Mouse (Mus musculus) limb, embryonic 14.5 days (tissue): ENCODE results near the gene Taf11. TPM values are rescaled to one million over a fixed set of nuclear protein-coding genes. Genes with fewer than 3 reads are reported as not detected.

Source experiments
- ATAC-seq: fragments of 200-750 bp; cut with Nextera tagmentation; 2 replicates; pipeline ENCODE4 v1.8.0; 2017; ENCODE audit warnings: low read depth, moderate number of reproducible peaks, moderate TSS enrichment; ENCODE audit not compliant: low FRiP score
- DNase-seq: peaks from one replicate; pipeline ENCODE4 v3.0.0-alpha.2; 2015; ENCODE audit warnings: low spot score
- H3K27ac ChIP-seq: fragments of 300-500 bp; sonication (generic); replicated peaks from 2 replicates; pipeline ENCODE4 v1.5.1; 2014; ENCODE audit warnings: low read depth, mild to moderate bottlenecking, low read length, moderate library complexity, mixed read lengths
- H3K27me3 ChIP-seq: fragments of 300-500 bp; sonication (generic); 2 replicates; pipeline ENCODE4 v1.6.1; 2014; ENCODE audit warnings: low read length, mixed read lengths; ENCODE audit not compliant: control insufficient read depth, insufficient read depth
- H3K36me3 ChIP-seq: fragments of 300-500 bp; sonication (generic); 2 replicates; pipeline ENCODE4 v1.6.1; 2014; ENCODE audit warnings: mild to moderate bottlenecking, low read length, moderate library complexity, mixed read lengths; ENCODE audit not compliant: control insufficient read depth, insufficient read depth
- H3K4me1 ChIP-seq: fragments of 300-500 bp; sonication (generic); 2 replicates; pipeline ENCODE4 v1.6.1; 2014; ENCODE audit warnings: antibody characterized with exemption, low read length, mixed read lengths; ENCODE audit not compliant: control insufficient read depth, insufficient read depth
- H3K4me2 ChIP-seq: fragments of 300-500 bp; sonication (generic); replicated peaks from 2 replicates; pipeline ENCODE4 v1.6.1; 2014; ENCODE audit warnings: low read depth, mild to moderate bottlenecking, low read length, moderate library complexity; ENCODE audit not compliant: severe bottlenecking
- H3K4me3 ChIP-seq: fragments of 300-500 bp; sonication (generic); replicated peaks from 2 replicates; pipeline ENCODE4 v1.5.1; 2014; ENCODE audit warnings: low read length
- H3K9ac ChIP-seq: fragments of 300-500 bp; sonication (generic); 2 replicates; pipeline ENCODE4 v1.6.1; 2014; ENCODE audit warnings: mild to moderate bottlenecking, low read depth, low read length, moderate library complexity; ENCODE audit not compliant: severe bottlenecking
- H3K9me3 ChIP-seq: fragments of 300-500 bp; sonication (generic); 2 replicates; pipeline ENCODE4 v1.6.1; 2016; ENCODE audit warnings: low read length; ENCODE audit not compliant: control insufficient read depth
- POLR2A ChIP-seq: fragments of 200-500 bp; IDR thresholded peaks from 2 replicates; pipeline ENCODE4 v1.8.0; 2012; ENCODE audit warnings: inconsistent platforms, mild to moderate bottlenecking, moderate library complexity, borderline replicate concordance; ENCODE audit not compliant: insufficient read depth, insufficient read length; ENCODE audit errors: extremely low read depth
- WGBS: fragments of 180-500 bp; shearing (Covaris S2); extraction: QIAGEN DNeasy Blood & Tissue Kit; methylation state at CpG from one replicate; pipeline ENCODE4 v1.1.7; 2014; 5-methylcytosine and 5-hydroxymethylcytosine counted together
- polyA plus RNA-seq, 2 experiments: library from polyadenylated mRNA; depleted of rRNA in 1 of 2; stranded (reverse) in 1 of 2; unstranded in 1 of 2; fragments of >200 nt; fragmentation: Nextera tagmentation in 1 of 2; extraction: Ambion mirVana in 1 of 2; gene quantifications; 2 replicates each; pipeline versions ENCODE4 v1.2.1 to v1.2.3; 2012 to 2014

The Taf11 gene
- polyA plus RNA-seq (2012; rRNA removed) (36.4 and 43.1 TPM in 2 replicates), polyA plus RNA-seq (2014; fragmentation: Nextera tagmentation; extraction: Ambion mirVana) (65.2 and 70.4 TPM in 2 replicates)

DNA sequence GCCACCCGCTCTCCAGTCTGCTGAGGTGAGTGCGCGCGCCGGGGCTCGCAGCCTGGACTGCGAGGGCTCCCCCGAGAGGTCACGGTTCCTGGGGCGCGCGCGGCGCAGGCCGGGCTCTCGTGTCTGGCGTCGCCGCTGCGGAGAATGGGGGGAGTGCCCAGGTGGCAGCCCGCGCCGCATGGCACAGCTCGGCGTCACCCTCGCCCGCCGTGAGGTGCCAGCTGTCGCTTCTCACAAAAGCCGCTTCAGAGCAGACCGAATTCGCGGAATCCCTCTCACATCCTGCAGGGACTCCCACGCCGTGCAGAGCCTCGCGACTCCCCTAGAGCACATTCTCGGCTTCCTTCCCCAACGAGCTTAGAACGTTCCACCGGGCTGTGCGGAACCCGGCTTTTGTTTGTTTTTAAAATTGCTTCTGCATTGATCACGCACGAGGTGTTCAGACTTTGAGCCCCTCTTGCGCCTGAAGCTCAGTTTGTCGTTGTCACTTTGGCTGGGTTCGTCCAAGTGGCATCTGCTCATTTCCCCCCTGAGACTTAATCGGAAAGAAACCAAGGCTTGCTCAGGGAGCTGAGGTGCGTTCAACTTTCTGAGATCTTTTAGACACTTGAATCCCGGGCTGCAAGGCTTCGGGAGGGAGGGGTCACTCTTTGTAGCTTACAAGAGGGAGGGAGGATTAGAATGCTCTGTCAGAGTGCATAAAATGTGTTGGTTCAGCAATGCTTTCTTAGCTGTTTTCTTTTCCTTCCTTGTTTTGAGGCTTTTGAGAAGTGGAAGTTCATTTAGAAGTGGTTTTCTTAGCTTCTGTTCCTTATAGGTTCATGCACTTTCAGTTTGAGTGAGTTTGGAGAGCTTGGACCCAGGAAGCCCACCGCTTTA is at the start of gene Taf11:
Taf11 (minus strand) TSS at position 223 of the 879 bp plus-strand sequence.
- WGBS: 3% methylated on average over 30 of the region's 53 CpGs
- Histone ChIP-seq H3K4me2 (peak within 1 kb of the TSS; percentile 71), H3K4me3 (peak within 1 kb of the TSS; percentile 96), H3K9ac (peak within 1 kb of the TSS; percentile 85), H3K27ac (peak within 1 kb of the TSS; percentile 89), H3K27me3 (no peaks in the 10 kb centered on the region), H3K36me3 (peaks cover 6% of the 10 kb centered on the region; the same call in 1 of the 2 replicates), H3K9me3 (no peaks in the 10 kb centered on the region), H3K4me1 (peaks cover 17% of the 10 kb centered on the region)
- no peak for TF ChIP-seq POLR2A
- ATAC-seq: no peak; the same call in 1 of the 2 replicates
- peak; percentile 18 for DNase-seq

DNA sequence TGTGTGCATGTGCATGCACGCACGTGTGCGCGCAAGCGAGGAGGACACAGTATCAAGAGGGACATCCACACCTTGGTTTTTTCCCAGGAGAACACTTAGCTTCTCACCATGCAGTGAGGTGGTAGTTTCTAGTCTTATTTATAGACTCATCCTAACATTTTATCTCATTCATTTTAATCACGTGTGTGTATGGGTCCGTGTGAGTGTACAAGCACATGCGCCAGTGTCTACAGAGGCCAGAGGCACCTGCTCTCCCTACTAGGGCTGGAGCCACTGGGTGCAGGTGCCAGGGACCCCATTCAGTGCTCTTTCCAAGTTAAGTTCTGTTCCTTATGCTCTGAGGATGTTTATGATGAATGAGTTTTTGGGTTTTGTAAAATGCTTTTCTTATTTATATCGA is 48.0 kb upstream of the Taf11 start:
- no peak overlapping the region for H3K4me2 ChIP-seq
- DNase-seq: no peak
- H3K4me1 ChIP-seq: peaks cover 8% of the 10 kb centered on the region
- H3K36me3 ChIP-seq: no peaks in the 10 kb centered on the region
- H3K27ac ChIP-seq: no peak overlapping the region
- 95% methylated on average over 9 of the region's 9 CpGs for WGBS
- no peak for ATAC-seq
- TF ChIP-seq POLR2A: no peak
- no peaks in the 10 kb centered on the region for H3K27me3 ChIP-seq
- H3K4me3 ChIP-seq: no peak overlapping the region
- no peak overlapping the region for H3K9ac ChIP-seq
- no peaks in the 10 kb centered on the region for H3K9me3 ChIP-seq

DNA sequence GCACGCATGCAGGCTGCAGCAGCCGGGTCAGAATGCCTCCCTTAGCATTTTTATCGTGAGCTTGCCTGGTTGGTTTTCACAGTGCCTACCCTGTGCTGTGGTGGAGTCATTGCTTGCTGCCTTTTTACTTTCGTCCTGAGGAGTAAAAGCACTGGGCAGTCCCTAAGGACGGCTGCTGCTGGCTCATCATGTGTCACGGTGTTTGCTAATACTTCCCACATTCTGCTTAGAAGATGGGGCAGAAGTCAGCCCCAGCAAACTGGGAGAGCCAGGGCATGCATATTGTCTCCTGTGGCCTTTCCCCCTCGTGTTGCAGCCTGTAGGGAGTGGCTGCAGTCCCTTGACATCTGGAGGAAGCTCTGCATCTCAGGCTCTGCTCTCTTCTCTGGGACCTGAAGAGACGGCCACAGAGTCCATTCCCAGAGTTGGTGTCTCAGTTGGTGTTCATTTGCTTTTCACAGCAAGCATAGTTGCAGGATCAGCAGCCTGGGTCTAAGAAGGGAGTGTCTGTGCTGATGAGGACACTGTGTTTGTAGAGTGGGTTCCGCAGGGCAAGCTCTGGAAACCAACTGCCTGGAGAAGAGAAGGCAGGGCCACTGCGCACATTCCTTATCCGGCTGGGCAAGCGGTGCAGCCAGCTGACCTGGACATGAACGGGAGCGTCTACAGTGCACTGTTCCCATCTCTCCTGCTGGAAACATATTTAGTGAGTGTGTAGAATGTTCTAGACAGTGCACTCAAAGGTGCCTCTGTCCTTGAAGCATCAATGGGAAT is 45.2 kb upstream of the Taf11 start:
- DNase-seq (no peak), ATAC-seq (no peak)
- Histone ChIP-seq H3K27me3 (no peaks in the 10 kb centered on the region), H3K9me3 (no peaks in the 10 kb centered on the region), H3K9ac (no peak overlapping the region), H3K4me3 (no peak overlapping the region), H3K36me3 (no peaks in the 10 kb centered on the region), H3K27ac (no peak overlapping the region), H3K4me1 (no peaks in the 10 kb centered on the region), H3K4me2 (no peak overlapping the region)
- 67% methylated on average over 14 of the region's 14 CpGs for whole genome bisulfite sequencing
- TF ChIP-seq POLR2A: no peak

DNA sequence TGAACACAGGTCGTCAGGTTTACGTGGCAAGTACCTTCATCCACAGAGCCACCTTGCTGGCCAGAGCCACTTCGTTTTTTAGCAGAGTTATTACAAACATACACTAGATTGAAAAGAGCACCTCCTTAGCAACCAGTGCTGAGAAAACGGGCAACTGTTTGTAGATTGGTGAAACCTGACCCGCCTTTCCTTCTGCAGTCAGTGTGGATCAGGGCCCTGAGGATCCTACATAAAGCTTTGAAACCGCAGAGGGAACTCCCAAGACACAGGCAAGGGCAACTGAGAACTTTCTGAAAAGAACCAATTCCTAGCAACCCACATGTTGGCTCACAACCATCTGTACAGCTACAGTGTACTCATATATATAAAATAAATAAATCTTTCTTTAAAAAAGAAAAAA is 43.5 kb upstream of the Taf11 start:
- no peak overlapping the region for H3K4me3 ChIP-seq
- 50% methylated on average over 6 of the region's 6 CpGs for WGBS
- no peaks in the 10 kb centered on the region for H3K9me3 ChIP-seq
- H3K4me1 ChIP-seq: no peaks in the 10 kb centered on the region
- no peaks in the 10 kb centered on the region for H3K27me3 ChIP-seq
- no peak for ATAC-seq
- H3K27ac ChIP-seq: no peak overlapping the region
- no peak overlapping the region for H3K4me2 ChIP-seq
- no peaks in the 10 kb centered on the region for H3K36me3 ChIP-seq
- no peak for DNase-seq
- H3K9ac ChIP-seq: no peak overlapping the region
- TF ChIP-seq POLR2A: no peak

DNA sequence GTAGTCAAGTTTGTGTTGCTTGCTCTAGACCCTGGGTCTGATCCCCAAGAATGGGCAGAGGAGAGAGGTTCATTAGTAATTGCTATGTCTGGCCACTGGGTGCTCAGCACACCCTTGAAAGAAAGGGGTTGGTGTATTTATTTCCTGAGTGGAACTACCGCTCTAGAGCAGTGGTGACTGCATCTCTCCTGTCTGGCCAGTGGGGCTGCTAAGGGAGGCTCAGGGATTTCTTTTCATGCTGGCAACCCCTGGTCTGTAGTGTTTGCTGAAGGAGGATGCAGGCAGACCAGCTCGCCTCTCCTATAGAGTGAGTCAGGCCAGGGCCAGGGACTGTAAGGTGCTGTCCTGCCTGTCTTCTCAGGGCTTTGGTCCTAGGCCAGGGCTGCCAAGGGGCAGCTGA is 37.5 kb upstream of the Taf11 start:
- Histone ChIP-seq H3K4me2 (no peak overlapping the region), H3K9ac (no peak overlapping the region), H3K36me3 (no peaks in the 10 kb centered on the region), H3K27ac (peak overlapping the region; percentile 87), H3K4me1 (peaks cover 31% of the 10 kb centered on the region), H3K9me3 (no peaks in the 10 kb centered on the region), H3K27me3 (no peaks in the 10 kb centered on the region), H3K4me3 (no peak overlapping the region)
- no peak for DNase-seq
- no peak for TF ChIP-seq POLR2A
- 80% methylated on average over 2 of the region's 2 CpGs for WGBS
- ATAC-seq: no peak
